Mouse (Mus musculus): ENCODE data around the gene Rbfox1. TPM values are rescaled to one million over a fixed set of nuclear protein-coding genes. Genes with fewer than 3 reads are reported as not detected.

Gene Rbfox1
- total RNA-seq, 2 experiments from 2014 or later = not detected

DNA sequence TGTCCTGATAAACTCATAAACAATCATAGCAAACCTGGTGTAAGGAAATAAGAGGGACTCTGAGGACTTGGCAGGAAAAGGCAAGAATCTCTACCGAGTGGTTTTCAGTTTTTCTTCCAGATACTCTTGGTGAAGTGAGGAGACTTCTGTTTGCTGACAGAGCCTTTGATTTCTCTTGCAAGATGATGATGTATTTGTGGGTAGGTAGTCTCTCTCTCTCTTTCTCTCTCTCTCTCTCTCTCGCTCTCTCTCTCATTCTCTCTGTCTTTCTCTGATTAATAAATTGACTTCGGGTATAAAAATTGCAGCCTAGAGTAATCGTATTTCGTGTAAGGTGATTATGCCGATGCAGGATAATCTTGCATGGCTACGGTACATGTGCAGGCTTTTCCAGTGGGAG, 955.3 kb downstream of the Rbfox1 start:
- ATAC-seq (replicated peaks; ENCODE audit: low FRiP score, low TSS enrichment, poor library complexity, severe bottlenecking) = no peak

DNA sequence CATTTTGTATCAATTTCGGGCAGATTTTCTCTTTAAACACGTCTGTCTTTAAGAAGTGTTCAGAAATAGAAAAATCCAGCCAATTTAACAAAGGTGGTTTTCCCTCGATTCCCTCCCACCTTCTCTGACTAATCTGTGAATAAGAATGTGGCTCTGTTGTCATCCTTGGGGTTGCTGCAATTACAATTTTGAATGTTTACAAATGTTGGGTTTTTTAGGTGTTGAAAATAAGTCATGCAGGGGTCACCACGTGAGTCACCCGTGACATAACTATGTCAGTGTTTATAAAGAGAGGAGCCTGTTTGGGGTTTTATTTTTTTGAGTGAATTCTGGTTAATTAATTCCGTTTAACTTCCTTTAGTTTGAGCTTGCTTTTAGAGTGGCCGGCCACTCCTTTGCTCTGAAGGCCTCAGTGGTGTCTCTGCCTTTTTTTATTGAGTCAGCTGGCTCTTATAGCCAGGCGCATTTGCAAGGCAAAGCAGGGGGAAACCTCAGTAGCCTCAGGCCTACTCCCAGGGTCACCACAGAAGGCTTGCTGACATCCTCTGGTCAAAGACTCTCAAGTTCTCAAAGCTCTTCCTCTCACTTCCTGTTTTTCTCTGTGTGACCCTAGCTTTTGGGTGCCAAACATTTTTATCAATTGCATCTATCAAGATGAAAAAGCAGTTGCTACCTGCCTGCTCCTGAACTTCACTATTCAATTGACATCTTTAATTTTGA, 957.1 kb downstream of the Rbfox1 start:
- no peak for ATAC-seq (replicated peaks; ENCODE audit: low FRiP score, low TSS enrichment, poor library complexity, severe bottlenecking)

DNA sequence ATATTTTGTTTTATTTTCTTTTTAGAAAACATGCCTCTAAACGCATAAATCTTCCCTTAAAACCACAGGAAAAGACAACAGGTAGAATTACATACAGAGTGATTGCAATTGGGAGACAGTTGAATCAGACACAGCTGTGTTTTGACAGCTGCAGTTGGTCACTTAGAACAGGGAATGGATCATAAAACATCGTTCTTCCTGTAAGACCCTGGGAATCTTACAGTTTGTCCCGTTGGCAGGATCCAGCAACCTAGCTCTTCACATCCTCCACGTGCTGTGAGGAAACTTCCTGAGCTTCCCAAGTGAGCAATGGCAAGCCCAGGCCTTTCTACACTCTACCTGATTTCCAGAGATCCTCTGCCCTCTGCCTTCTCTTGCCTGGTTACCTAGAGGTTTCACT, 959.5 kb downstream of the Rbfox1 start:
- no peak for ATAC-seq (replicated peaks; ENCODE audit: low FRiP score, low TSS enrichment, poor library complexity, severe bottlenecking)

DNA sequence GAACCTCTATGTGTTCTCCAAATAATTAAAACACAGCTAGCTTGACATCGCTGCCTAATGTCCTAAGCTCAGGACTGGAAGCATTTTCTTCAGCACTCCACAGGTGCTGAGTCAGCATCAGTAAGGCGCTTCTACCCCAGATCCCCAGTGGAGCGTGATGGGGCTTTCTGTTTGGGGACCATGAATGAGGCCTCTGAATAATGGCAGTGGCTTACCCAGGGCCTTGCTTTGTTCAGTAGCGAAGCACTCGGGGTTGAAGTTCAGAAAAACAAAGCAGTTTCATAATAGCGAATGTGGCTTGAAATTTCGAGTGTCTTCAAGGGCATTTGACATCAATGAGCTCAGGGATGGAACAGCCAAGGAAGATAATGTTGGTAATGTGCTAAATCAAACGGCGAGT, 966.2 kb downstream of the Rbfox1 start:
- ATAC-seq (replicated peaks; ENCODE audit: low FRiP score, low TSS enrichment, poor library complexity, severe bottlenecking) = no peak

DNA sequence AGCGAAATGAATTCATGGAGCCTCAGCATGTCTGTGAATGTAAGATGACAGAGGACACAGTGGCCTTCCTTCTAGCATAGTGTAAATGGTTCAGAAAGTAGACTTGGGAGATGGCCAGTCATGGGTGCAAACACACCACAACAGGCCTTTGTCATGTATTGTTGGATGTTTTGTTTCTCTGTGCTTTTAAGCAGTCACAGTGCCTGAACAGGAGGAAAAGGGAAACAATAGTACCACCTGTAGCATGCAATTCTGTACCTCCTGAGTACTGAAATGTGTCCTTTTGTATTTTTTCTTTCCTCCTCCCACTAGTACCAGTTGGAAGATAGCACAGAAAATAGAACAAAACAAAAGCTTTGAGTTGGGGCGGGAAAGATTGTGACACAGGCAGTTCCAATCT, 968.6 kb downstream of the Rbfox1 start:
- ATAC-seq (replicated peaks; ENCODE audit: low FRiP score, low TSS enrichment, poor library complexity, severe bottlenecking) = no peak

GRCm38 (mm10) chr16:6861656-6862055, 976.5 kb downstream of the Rbfox1 start:
- ATAC-seq (replicated peaks; ENCODE audit: low FRiP score, low TSS enrichment, poor library complexity, severe bottlenecking) = no peak

DNA sequence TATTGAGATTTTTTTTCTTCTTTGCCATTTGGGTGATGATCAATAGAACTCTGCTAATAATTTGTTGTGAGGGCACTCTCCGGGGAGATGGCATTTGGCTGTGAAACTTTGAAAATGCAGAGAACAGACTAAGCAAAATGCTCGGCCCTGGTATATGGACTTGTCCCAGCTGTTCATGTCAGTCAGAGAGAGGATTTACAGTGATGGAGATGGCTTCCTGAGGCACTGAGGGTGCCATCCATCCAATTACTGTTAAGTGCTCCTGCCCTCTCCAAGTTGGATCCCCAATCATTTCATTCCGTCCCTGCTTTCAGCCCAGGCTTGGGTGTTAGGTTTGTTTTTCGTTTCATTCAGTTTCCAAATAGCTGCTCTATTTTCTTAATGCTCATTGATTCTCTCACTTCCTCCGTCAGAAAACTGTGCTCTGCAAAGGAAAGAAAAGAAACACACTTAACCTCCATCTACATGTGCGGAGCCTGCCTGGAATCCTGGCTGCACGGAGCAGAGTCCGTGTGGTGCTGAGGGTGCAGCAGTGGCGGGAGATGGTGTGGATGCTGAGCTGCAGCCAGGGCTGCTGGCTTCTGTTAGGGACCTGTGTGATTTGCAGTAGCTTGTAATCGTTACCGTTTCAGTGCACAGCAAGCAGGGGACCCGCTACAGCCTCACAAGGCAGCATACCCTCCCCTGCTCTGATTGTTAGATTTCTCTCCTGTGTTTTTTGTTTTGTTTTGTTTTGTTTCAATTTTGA, 997.7 kb downstream of the Rbfox1 start:
- ATAC-seq (replicated peaks; ENCODE audit: low FRiP score, low TSS enrichment, poor library complexity, severe bottlenecking) = no peak

GRCm38 (mm10) chr16:6883798-6884197, 998.6 kb downstream of the Rbfox1 start:
- no peak for ATAC-seq (replicated peaks; ENCODE audit: low FRiP score, low TSS enrichment, poor library complexity, severe bottlenecking)

DNA sequence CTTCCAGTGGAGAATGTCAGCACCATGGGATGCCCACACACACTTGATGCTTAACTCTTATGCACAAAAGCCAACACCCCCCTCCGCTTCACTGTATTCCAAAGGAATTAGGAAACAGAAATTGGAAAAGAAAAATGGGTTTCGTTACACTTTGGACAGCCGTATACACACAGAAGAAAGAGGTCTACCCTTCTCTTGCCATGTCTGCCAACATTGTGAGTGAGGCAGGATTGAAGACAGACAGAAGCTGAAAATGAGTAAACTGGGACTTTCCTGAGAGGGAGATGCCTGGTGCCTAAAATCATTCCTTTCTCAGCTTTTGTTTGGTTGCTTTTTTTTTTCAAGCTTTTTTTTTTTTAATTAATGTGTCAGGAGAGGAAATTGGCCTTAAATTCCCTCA, 1000.5 kb downstream of the Rbfox1 start:
- no peak for ATAC-seq (replicated peaks; ENCODE audit: low FRiP score, low TSS enrichment, poor library complexity, severe bottlenecking)

DNA sequence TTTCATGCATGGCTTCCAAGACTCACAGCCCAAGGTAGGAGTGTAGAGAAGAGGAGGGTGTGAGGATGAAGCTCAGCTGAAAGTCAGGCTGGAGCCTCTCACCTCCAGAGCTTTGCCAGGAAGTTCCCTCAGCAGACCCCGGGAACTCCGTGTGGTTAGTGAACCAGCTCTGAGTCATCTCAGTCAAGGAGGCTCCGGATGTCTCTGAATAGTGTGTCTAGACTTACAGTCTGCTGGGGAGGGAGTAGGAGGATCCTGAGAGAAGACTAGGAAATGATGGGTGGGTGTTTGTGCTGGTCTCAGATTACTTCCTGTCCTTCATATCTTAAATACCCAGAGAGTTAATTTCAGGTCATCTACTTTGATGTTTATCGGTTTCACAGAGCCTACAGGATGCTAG, 1004.1 kb downstream of the Rbfox1 start:
- no peak for ATAC-seq (replicated peaks; ENCODE audit: low FRiP score, low TSS enrichment, poor library complexity, severe bottlenecking)

DNA sequence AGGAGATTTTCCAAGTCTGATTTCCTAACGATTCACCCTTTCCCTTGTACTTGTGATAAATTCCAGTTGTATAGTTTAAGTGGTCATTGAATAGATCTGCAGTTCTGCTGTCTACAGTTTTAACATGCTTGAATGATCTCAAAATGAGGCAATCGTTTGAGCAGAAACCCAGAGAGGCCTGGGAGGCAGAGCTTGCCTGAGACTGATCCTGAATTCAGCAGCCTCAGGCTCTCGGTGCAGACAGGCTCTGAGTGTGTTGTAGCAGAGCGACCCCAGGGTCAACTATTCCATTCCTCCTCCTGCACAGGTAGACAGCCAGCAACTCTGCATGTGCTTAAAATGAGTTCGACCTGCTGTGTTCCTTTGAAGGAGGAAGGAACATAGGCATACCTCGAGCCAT, 1012.6 kb downstream of the Rbfox1 start:
- no peak for ATAC-seq (replicated peaks; ENCODE audit: low FRiP score, low TSS enrichment, poor library complexity, severe bottlenecking)

GRCm38 (mm10) chr16:6900006-6900405, 1014.9 kb downstream of the Rbfox1 start:
- no peak for ATAC-seq (replicated peaks; ENCODE audit: low FRiP score, low TSS enrichment, poor library complexity, severe bottlenecking)

DNA sequence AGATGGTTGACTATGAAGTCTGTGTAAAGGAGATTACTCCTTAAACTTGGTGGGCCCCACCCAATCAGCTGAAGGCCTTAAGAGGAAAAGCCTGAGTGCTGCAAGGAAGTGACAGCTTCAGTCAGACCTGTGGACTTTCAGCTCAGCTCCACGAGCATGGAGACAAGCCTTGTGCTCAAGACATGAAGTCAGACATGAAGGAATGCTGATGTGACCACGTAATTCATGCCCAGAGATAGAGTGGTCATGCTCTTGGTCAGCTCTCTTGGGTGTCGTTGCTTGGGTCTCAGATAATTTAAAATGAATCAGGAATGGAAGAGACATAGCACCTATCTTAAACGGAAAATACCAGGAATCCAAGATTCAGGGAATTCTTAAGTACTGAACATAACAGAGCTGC, 1019.8 kb downstream of the Rbfox1 start:
- ATAC-seq (replicated peaks; ENCODE audit: low FRiP score, low TSS enrichment, poor library complexity, severe bottlenecking) = no peak

GRCm38 (mm10) chr16:6906001-6906400, 1020.8 kb downstream of the Rbfox1 start:
- no peak for ATAC-seq (replicated peaks; ENCODE audit: low FRiP score, low TSS enrichment, poor library complexity, severe bottlenecking)

GRCm38 (mm10) chr16:6907550-6907949, 1022.4 kb downstream of the Rbfox1 start:
- ATAC-seq (replicated peaks; ENCODE audit: low FRiP score, low TSS enrichment, poor library complexity, severe bottlenecking) = no peak

- no peak for ATAC-seq (replicated peaks; ENCODE audit: low FRiP score, low TSS enrichment, poor library complexity, severe bottlenecking)
Observed at GRCm38 (mm10) chr16:6914531-6914930, 1029.4 kb downstream of the Rbfox1 start.

DNA sequence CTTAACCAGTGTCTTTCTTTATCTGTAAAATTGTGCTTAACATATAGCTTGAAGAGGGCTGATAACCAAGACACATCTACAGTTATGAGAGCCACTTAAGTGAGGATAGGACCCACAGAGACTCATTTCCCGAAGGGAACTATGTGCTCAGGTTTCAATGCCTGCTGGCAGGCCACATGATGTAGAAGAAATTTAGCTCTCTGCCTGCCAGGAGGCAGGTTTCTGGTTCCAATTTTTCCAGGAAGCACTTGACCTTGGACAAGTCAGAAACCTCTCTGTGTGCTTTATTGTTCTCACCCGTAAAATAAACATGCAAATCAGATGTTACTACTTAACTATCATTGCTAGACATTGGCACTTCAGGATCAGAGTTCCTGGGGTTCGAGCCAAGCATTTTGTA, 1033.5 kb downstream of the Rbfox1 start:
- no peak for ATAC-seq (replicated peaks; ENCODE audit: low FRiP score, low TSS enrichment, poor library complexity, severe bottlenecking)

DNA sequence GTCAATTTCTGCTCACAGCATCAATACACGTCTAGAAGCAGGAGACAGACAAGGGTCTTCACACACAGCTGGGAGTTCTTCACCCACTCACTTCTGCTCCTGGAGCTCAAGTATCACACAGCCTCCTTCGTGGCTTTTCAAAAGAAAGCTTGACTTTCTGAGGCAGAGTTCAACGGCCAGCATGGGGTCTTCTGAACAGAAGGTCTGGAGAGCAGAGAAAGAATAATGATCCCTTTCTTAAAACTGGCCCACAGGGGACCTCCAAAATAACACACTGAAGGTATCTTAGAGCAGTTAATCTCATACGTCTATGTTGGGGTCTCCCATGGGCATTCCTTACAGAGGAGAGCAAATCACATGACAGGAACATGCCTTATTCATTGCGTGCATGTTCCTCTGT, 1034.5 kb downstream of the Rbfox1 start:
- ATAC-seq (replicated peaks; ENCODE audit: low FRiP score, low TSS enrichment, poor library complexity, severe bottlenecking) = no peak

- ATAC-seq (replicated peaks; ENCODE audit: low FRiP score, low TSS enrichment, poor library complexity, severe bottlenecking) = no peak
Observed at GRCm38 (mm10) chr16:6927661-6928060, 1042.5 kb downstream of the Rbfox1 start.

DNA sequence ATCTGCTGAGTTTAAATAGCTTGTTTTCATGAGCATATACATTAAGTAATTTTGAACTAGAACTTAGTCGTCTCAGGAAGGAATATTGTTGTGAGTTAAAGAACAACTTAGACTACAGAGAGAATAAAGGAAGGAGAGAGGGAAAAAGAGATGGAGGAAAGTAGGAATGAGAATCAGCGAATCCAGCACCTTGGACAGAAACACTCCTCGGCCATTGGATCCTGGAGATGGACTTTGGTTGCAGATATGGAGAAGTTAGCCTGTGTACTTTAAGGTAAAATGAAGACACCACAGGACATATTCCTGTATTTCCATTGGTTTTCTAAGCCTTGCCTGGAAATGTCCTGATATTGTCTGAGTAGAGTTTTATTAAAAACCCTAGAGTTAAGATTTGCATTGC, 1045.6 kb downstream of the Rbfox1 start:
- no peak for ATAC-seq (replicated peaks; ENCODE audit: low FRiP score, low TSS enrichment, poor library complexity, severe bottlenecking)

- ATAC-seq (replicated peaks; ENCODE audit: low FRiP score, low TSS enrichment, poor library complexity, severe bottlenecking) = no peak
Observed at GRCm38 (mm10) chr16:6946151-6946550, 1061.0 kb downstream of the Rbfox1 start.
